Mouse (Mus musculus) right cerebral cortex, postnatal 14 days (tissue): ENCODE results near the gene Elavl2.

Source experiments
- DNase-seq: peaks from one replicate; pipeline ENCODE4 v3.0.0; 2022

Gene Elavl2

DNA sequence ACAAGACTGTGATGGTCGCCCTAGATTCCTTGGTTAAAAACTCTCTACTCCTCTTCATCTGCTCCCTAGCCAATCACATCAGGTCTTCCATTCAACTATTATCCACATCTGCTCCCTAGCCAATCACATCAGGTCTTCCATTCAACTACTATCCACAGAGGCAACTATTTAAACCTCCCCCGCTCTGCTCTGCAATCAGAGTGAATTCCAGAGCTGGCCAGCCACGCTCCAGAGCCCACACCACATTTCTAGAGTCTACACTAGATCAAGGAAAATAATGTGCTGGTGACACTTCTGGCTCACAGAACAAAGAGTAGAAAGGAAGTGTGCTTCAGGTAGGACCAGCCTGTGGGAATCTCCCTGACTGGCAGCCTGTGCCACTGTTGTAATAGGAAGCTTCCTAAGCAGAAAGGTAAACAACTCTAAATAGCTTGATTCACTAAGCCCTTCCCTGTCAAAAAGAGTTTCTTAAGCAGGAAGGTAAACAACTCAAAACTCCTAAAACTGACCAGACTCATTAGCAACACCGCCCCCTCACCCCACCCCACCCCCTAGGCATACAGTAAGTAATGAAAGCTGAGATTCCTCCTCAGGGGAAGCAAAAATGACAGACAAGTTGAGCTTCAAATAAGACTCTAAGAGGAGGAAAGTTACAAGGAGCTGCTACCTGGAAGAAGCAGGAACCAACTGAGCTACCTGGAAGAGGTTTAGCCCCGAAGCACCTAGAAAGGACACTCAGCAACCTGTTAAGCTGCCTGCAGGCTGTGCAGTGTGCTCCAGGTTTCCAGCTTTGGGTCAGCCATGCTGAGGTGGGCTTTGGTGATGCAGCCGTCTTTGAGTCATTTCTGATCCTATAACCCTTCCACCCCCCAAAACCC, 191.9 kb downstream of the Elavl2 start:
- no peak for DNase-seq
